Mouse (Mus musculus): ENCODE measurements around the gene Xkr8. TPM values are rescaled to one million over a fixed set of nuclear protein-coding genes. Genes with fewer than 3 reads are reported as not detected.
"Not testable (repeated sequence)": the region's sequence is repeated elsewhere in the genome, so short reads cannot be mapped to it uniquely, and the experiment has no call there.

Xkr8 gene
- polyA plus RNA-seq (2015; fragmentation: Nextera tagmentation; extraction: Ambion mirVana) = 3.8 and 4.4 TPM in 2 replicates

GRCm38 (mm10) chr4:132732148-132732684, at the start of gene Xkr8:
Xkr8 (minus strand) TSS chr4:132732546.
- Histone ChIP-seq H3K4me1 (peaks cover 8% of the 10 kb centered on the region; the same call in 1 of the 2 replicates), H3K27me3 (replicated peaks) (no peaks in the 10 kb centered on the region), H3K4me2 (peak within 1 kb of the TSS; percentile 88), H3K9me3 (no peaks in the 10 kb centered on the region), H3K4me3 (replicated peaks) (peak within 1 kb of the TSS; percentile 63), H3K36me3 (no peaks in the 10 kb centered on the region), H3K27ac (peak within 1 kb of the TSS; percentile 31; the same call in 1 of the 2 replicates), H3K9ac (peak within 1 kb of the TSS; percentile 20)
- peak; percentile 94 for ATAC-seq (ENCODE audit: insufficient read depth, low FRiP score, low read depth)
- WGBS = 1% methylated on average over 34 of the region's 34 CpGs

GRCm38 (mm10) chr4:132780288-132780687, 47.9 kb upstream of the Xkr8 start:
- Histone ChIP-seq H3K27me3 (replicated peaks) (no peaks in the 10 kb centered on the region), H3K4me2 (no peak overlapping the region), H3K9me3 (no peaks in the 10 kb centered on the region), H3K9ac (no peak overlapping the region), H3K4me3 (replicated peaks) (no peak overlapping the region), H3K4me1 (no peaks in the 10 kb centered on the region), H3K27ac (no peak overlapping the region), H3K36me3 (peaks cover 41% of the 10 kb centered on the region)
- WGBS = 87% methylated on average over 4 of the region's 4 CpGs
- no peak for ATAC-seq (ENCODE audit: insufficient read depth, low FRiP score, low read depth)

GRCm38 (mm10) chr4:132778562-132779201, 46.3 kb upstream of the Xkr8 start:
- Histone ChIP-seq H3K4me3 (replicated peaks) (no peak overlapping the region), H3K27ac (no peak overlapping the region), H3K9ac (no peak overlapping the region), H3K9me3 (no peaks in the 10 kb centered on the region), H3K4me1 (no peaks in the 10 kb centered on the region), H3K36me3 (peaks cover 55% of the 10 kb centered on the region), H3K4me2 (no peak overlapping the region), H3K27me3 (replicated peaks) (no peaks in the 10 kb centered on the region)
- ATAC-seq (ENCODE audit: insufficient read depth, low FRiP score, low read depth) = no peak
- WGBS = 93% methylated on average over 6 of the region's 6 CpGs

- Histone ChIP-seq H3K27me3 (replicated peaks) (no peaks in the 10 kb centered on the region), H3K4me1 (no peaks in the 10 kb centered on the region), H3K36me3 (peaks cover 67% of the 10 kb centered on the region), H3K9me3 (no peaks in the 10 kb centered on the region), H3K4me3 (replicated peaks) (no peak overlapping the region), H3K27ac (no peak overlapping the region), H3K9ac (no peak overlapping the region), H3K4me2 (no peak overlapping the region)
- 78% methylated on average over 5 of the region's 5 CpGs for WGBS
- ATAC-seq (ENCODE audit: insufficient read depth, low FRiP score, low read depth) = no peak
Measured at GRCm38 (mm10) chr4:132776764-132777163, 44.4 kb upstream of the Xkr8 start.

DNA sequence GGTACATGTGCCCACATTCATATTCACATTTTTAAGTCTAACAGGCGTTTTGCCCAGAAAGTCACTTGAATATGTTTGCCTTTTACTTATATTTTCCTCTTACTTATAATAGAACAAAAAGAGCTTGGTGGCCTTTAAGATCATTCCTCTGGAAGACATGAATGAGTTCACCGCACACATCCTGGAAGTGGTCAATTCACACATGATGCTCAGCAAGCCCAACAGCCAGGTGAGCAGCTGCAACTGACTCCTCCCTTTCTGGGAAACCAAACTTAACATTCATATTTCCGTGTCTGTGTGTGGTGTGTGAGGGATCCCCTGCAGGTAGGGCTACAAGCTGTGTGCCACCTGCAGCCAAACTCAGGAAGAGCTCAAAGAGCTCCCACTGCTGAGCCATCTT, 42.6 kb upstream of the Xkr8 start:
- WGBS = 81% methylated on average over 3 of the region's 3 CpGs
- no peak overlapping the region for H3K27ac ChIP-seq
- H3K9me3 ChIP-seq = no peaks in the 10 kb centered on the region
- no peaks in the 10 kb centered on the region for H3K27me3 ChIP-seq (replicated peaks)
- no peak overlapping the region for H3K4me3 ChIP-seq (replicated peaks)
- peaks cover 77% of the 10 kb centered on the region for H3K36me3 ChIP-seq
- ATAC-seq (ENCODE audit: insufficient read depth, low FRiP score, low read depth) = no peak
- H3K4me2 ChIP-seq = no peak overlapping the region
- no peak overlapping the region for H3K9ac ChIP-seq
- no peaks in the 10 kb centered on the region for H3K4me1 ChIP-seq

DNA sequence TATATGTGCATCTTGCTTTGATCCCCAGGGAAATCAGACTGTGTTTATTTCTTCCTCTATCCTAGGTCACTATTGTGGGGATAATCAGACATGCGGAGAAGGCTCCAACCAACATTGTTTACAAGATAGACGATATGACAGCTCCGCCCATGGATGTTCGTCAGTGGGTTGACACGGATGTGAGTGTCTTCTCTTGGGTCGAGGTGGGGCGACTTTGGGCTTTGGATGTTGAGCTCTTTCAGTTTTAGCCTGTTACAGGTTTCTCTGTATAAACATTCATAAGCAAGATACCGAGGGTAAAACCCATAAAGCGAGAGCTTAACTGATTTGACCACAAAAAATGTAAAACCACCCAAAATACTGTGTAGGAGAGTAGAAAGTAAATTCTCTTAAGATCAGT, 39.4 kb upstream of the Xkr8 start:
- ATAC-seq (ENCODE audit: insufficient read depth, low FRiP score, low read depth) = no peak
- Histone ChIP-seq H3K9ac (no peak overlapping the region), H3K4me3 (replicated peaks) (no peak overlapping the region), H3K9me3 (no peaks in the 10 kb centered on the region), H3K27me3 (replicated peaks) (no peaks in the 10 kb centered on the region), H3K36me3 (peaks cover 51% of the 10 kb centered on the region), H3K4me1 (peaks cover 7% of the 10 kb centered on the region; the same call in 1 of the 2 replicates), H3K4me2 (no peak overlapping the region), H3K27ac (no peak overlapping the region)
- WGBS = 85% methylated on average over 9 of the region's 9 CpGs

GRCm38 (mm10) chr4:132767914-132768876, 35.8 kb upstream of the Xkr8 start, which contains the start of gene Rpa2:
Rpa2 (plus strand) TSS chr4:132768332.
- Histone ChIP-seq H3K9ac (peak within 1 kb of the TSS; percentile 62), H3K4me3 (replicated peaks) (peak within 1 kb of the TSS; percentile 93), H3K27me3 (replicated peaks) (no peaks in the 10 kb centered on the region), H3K36me3 (peaks cover 21% of the 10 kb centered on the region), H3K4me1 (peaks cover 7% of the 10 kb centered on the region; the same call in 1 of the 2 replicates), H3K4me2 (peak within 1 kb of the TSS; percentile 75), H3K9me3 (no peaks in the 10 kb centered on the region), H3K27ac (peak within 1 kb of the TSS; percentile 76)
- ATAC-seq (ENCODE audit: insufficient read depth, low FRiP score, low read depth) = peak; percentile 95
- WGBS = under 1% methylated on average over 71 of the region's 71 CpGs

GRCm38 (mm10) chr4:132763125-132763524, 30.8 kb upstream of the Xkr8 start:
- not testable (repeated sequence) for H3K9me3 ChIP-seq; H3K27me3 ChIP-seq (replicated peaks); H3K36me3 ChIP-seq; H3K4me2 ChIP-seq; H3K4me3 ChIP-seq (replicated peaks); H3K27ac ChIP-seq; ATAC-seq (ENCODE audit: insufficient read depth, low FRiP score, low read depth); H3K9ac ChIP-seq; H3K4me1 ChIP-seq
- WGBS = 81% methylated on average over 3 of the region's 3 CpGs

DNA sequence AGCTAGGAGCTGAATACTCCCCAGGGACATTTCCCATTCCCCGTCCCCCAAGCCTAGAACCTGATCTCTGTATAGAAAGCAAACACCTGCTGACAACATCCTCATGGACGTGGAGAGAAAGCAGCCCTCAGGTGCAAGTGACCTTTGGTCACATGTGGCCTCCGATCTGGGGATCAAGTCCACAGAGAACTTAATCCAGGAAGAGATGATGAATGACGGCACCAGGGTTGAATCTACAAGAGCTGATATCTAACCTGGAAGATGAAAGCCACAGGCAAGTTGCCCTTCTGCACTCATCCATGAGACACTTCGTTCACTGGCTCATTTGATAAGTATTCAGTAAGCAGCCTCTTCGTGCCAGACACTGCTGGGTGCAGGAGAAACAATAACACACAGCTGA, 30.3 kb upstream of the Xkr8 start:
- Histone ChIP-seq H3K9ac (no peak overlapping the region), H3K9me3 (no peaks in the 10 kb centered on the region), H3K4me2 (no peak overlapping the region), H3K4me3 (replicated peaks) (no peak overlapping the region), H3K27me3 (replicated peaks) (no peaks in the 10 kb centered on the region), H3K4me1 (no peaks in the 10 kb centered on the region), H3K36me3 (no peaks in the 10 kb centered on the region), H3K27ac (no peak overlapping the region)
- 65% methylated on average over 6 of the region's 6 CpGs for WGBS
- ATAC-seq (ENCODE audit: insufficient read depth, low FRiP score, low read depth) = no peak

DNA sequence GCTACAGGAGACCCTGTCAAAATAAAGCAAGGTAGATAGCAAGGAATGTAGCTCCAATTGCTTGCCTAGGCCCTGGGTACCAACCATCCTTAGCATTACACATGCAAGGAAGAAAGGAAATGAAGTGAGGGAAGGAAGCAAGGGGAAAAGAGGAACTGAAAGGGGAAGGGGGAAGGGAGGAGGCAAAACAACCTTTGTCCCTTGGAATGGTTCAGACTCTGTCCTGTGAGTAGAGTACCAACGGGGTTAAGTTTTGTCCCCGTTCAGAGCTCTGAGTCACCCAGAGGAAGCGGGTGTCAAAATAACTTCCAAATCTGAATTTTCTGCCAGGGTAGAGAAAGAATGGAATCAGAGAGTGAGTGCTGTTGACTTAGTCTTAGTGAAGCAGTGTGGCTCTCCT, 27.9 kb upstream of the Xkr8 start:
- H3K4me2 ChIP-seq = no peak overlapping the region
- no peak for ATAC-seq (ENCODE audit: insufficient read depth, low FRiP score, low read depth)
- no peaks in the 10 kb centered on the region for H3K9me3 ChIP-seq
- 47% methylated on average over 3 of the region's 3 CpGs for WGBS
- H3K27me3 ChIP-seq (replicated peaks) = no peaks in the 10 kb centered on the region
- H3K27ac ChIP-seq = no peak overlapping the region
- H3K4me1 ChIP-seq = 0 out of 2 replicates have a peak, but pooled peaks cover 3% of the 10 kb centered on the region
- H3K9ac ChIP-seq = no peak overlapping the region
- H3K4me3 ChIP-seq (replicated peaks) = no peak overlapping the region
- no peaks in the 10 kb centered on the region for H3K36me3 ChIP-seq

DNA sequence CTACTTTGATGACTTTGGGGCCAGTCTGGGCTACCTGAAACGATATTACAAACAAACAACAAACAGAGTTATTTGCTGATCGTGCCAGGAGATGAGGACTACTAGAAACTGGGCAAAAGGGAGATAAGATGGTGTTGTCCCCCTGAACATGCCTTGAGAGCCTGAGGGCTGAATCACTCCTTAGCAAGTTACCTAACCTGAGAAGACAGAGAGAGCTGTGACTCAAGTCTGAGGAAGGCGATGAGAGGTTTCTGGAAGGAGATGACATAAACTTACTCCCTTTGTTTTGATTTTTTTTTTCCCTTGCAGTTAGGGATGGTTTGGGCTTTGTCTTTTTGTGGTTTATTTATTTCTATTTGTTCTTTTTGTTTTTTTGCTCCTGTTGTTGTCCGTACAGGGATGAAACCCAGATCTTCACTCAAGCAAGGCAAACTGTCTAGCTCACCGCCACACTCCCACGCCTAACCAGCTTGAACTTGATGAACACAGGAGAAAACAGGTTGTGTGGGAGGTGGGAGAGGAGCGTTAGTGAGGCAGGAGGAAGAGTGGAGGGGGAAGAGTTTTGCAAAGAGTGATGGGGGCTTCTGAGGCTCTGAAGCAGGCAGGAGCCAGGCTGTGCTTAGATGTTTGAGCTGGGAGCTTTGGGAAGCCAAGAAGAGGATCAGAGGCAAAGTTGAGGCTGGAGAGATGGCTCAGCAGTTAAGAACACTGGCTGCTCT, 25.4 kb upstream of the Xkr8 start:
- Histone ChIP-seq H3K9me3 (no peaks in the 10 kb centered on the region), H3K27ac (no peak overlapping the region), H3K4me2 (peak overlapping the region; percentile 93; the same call in 1 of the 2 replicates), H3K27me3 (replicated peaks) (no peaks in the 10 kb centered on the region), H3K4me1 (0 out of 2 replicates have a peak, but pooled peaks cover 3% of the 10 kb centered on the region), H3K36me3 (no peaks in the 10 kb centered on the region), H3K9ac (no peak overlapping the region), H3K4me3 (replicated peaks) (no peak overlapping the region)
- ATAC-seq (ENCODE audit: insufficient read depth, low FRiP score, low read depth) = no peak
- 72% methylated on average over 7 of the region's 7 CpGs for WGBS
